Mouse (Mus musculus) midbrain, embryonic 14.5 days (tissue): ENCODE measurements around the gene Tnfsf13. TPM values are rescaled to one million over a fixed set of nuclear protein-coding genes. Genes with fewer than 3 reads are reported as not detected.

ENCODE experiments used
- ATAC-seq: fragments of 200-750 bp; cut with Nextera tagmentation; 2 replicates; pipeline ENCODE4 v1.8.0; 2017; ENCODE audit warnings: moderate number of reproducible peaks, moderate library complexity; ENCODE audit not compliant: low FRiP score, low TSS enrichment
- DNase-seq: peaks from one replicate; pipeline ENCODE4 v3.0.0-alpha.2; 2015
- H3K27ac ChIP-seq: fragments of 300-500 bp; sonication (generic); replicated peaks from 2 replicates; pipeline ENCODE4 v1.5.1; 2014; ENCODE audit warnings: mild to moderate bottlenecking, low read depth, low read length, moderate library complexity
- H3K27me3 ChIP-seq: fragments of 300-500 bp; sonication (generic); 2 replicates; pipeline ENCODE4 v1.6.1; 2014; ENCODE audit warnings: low read length, control low read depth, mixed read lengths; ENCODE audit not compliant: control insufficient read depth, insufficient read depth
- H3K36me3 ChIP-seq: fragments of 300-500 bp; sonication (generic); 2 replicates; pipeline ENCODE4 v1.6.1; 2014; ENCODE audit warnings: low read length, control low read depth; ENCODE audit not compliant: control insufficient read depth, insufficient read depth
- H3K4me1 ChIP-seq: fragments of 300-500 bp; sonication (generic); 2 replicates; pipeline ENCODE4 v1.6.1; 2014; ENCODE audit warnings: mild to moderate bottlenecking, antibody characterized with exemption, low read length, control low read depth; ENCODE audit not compliant: control insufficient read depth, insufficient read depth
- H3K4me2 ChIP-seq: fragments of 300-500 bp; sonication (generic); 2 replicates; pipeline ENCODE4 v1.6.1; 2014; ENCODE audit warnings: mild to moderate bottlenecking, low read length, moderate library complexity
- H3K4me3 ChIP-seq: fragments of 300-500 bp; sonication (generic); replicated peaks from 2 replicates; pipeline ENCODE4 v1.5.1; 2014; ENCODE audit warnings: low read depth, low read length
- H3K9ac ChIP-seq: fragments of 300-500 bp; sonication (generic); replicated peaks from 2 replicates; pipeline ENCODE4 v1.6.1; 2014; ENCODE audit warnings: mild to moderate bottlenecking, low read length, moderate library complexity
- H3K9me3 ChIP-seq: fragments of 300-500 bp; sonication (generic); 2 replicates; pipeline ENCODE4 v1.6.1; 2016; ENCODE audit warnings: low read length, control low read depth, mixed read lengths; ENCODE audit not compliant: control insufficient read depth
- WGBS: fragments of 180-500 bp; shearing (Covaris S2); extraction: QIAGEN DNeasy Blood & Tissue Kit; methylation state at CpG from one replicate; pipeline ENCODE4 v1.1.7; 2014; 5-methylcytosine and 5-hydroxymethylcytosine counted together
- polyA plus RNA-seq: library from polyadenylated mRNA; unstranded; fragments of >200 nt; fragmentation: Nextera tagmentation; extraction: Ambion mirVana; gene quantifications from 2 replicates; pipeline ENCODE4 v1.2.1, GENCODE M21; 2014

Gene Tnfsf13
- polyA plus RNA-seq, 1 experiment from 2014 or later: 0.25 TPM

- Histone ChIP-seq H3K4me1 (no peaks in the 10 kb centered on the region), H3K27ac (no peak overlapping the region), H3K4me3 (no peak overlapping the region), H3K4me2 (no peak overlapping the region), H3K9me3 (no peaks in the 10 kb centered on the region), H3K27me3 (no peaks in the 10 kb centered on the region), H3K9ac (no peak overlapping the region), H3K36me3 (no peaks in the 10 kb centered on the region)
- 19% methylated on average over 5 of the region's 5 CpGs for WGBS
- no peak for ATAC-seq
- no peak for DNase-seq
Observed at GRCm38 (mm10) chr11:69715929-69716328, 30.3 kb upstream of the Tnfsf13 start.

GRCm38 (mm10) chr11:69715482-69715881 lies 29.9 kb upstream of the Tnfsf13 start:
- no peak overlapping the region for H3K4me2 ChIP-seq
- H3K4me3 ChIP-seq: no peak overlapping the region
- no peak overlapping the region for H3K27ac ChIP-seq
- no peaks in the 10 kb centered on the region for H3K4me1 ChIP-seq
- no peaks in the 10 kb centered on the region for H3K9me3 ChIP-seq
- no peaks in the 10 kb centered on the region for H3K36me3 ChIP-seq
- ATAC-seq (no peak), DNase-seq (no peak)
- no peak overlapping the region for H3K9ac ChIP-seq
- no peaks in the 10 kb centered on the region for H3K27me3 ChIP-seq
- 59% methylated on average over 9 of the region's 9 CpGs for WGBS

- Histone ChIP-seq H3K4me2 (no peak overlapping the region), H3K27me3 (no peaks in the 10 kb centered on the region), H3K4me1 (no peaks in the 10 kb centered on the region), H3K27ac (no peak overlapping the region), H3K4me3 (no peak overlapping the region), H3K9ac (no peak overlapping the region), H3K36me3 (no peaks in the 10 kb centered on the region), H3K9me3 (no peaks in the 10 kb centered on the region)
- WGBS: 68% methylated on average over 18 of the region's 18 CpGs
- no peak for ATAC-seq
- DNase-seq: no peak
Observed at GRCm38 (mm10) chr11:69714636-69715329, 29.2 kb upstream of the Tnfsf13 start.

GRCm38 (mm10) chr11:69712954-69713672 lies 27.5 kb upstream of the Tnfsf13 start:
- 86% methylated on average over 20 of the region's 20 CpGs for WGBS
- Histone ChIP-seq H3K27ac (no peak overlapping the region), H3K4me3 (no peak overlapping the region), H3K4me2 (no peak overlapping the region), H3K4me1 (no peaks in the 10 kb centered on the region), H3K36me3 (no peaks in the 10 kb centered on the region), H3K9me3 (no peaks in the 10 kb centered on the region), H3K9ac (no peak overlapping the region), H3K27me3 (no peaks in the 10 kb centered on the region)
- ATAC-seq (no peak), DNase-seq (no peak)

GRCm38 (mm10) chr11:69711082-69711481 lies 25.5 kb upstream of the Tnfsf13 start:
- no peaks in the 10 kb centered on the region for H3K36me3 ChIP-seq
- DNase-seq: no peak
- WGBS: 76% methylated on average over 2 of the region's 2 CpGs

GRCm38 (mm10) chr11:69710470-69710869 lies 24.9 kb upstream of the Tnfsf13 start:
- Histone ChIP-seq H3K27me3 (no peaks in the 10 kb centered on the region), H3K4me1 (no peaks in the 10 kb centered on the region), H3K27ac (no peak overlapping the region), H3K36me3 (no peaks in the 10 kb centered on the region), H3K4me3 (no peak overlapping the region), H3K4me2 (no peak overlapping the region), H3K9ac (no peak overlapping the region), H3K9me3 (no peaks in the 10 kb centered on the region)
- 74% methylated on average over 3 of the region's 3 CpGs for WGBS
- DNase-seq (no peak), ATAC-seq (no peak)

More at GRCm38 (mm10) chr11:69711082-69711481, 25.5 kb upstream of the Tnfsf13 start:
- no peaks in the 10 kb centered on the region for H3K4me1 ChIP-seq
- ATAC-seq: no peak
- no peak overlapping the region for H3K4me2 ChIP-seq
- no peak overlapping the region for H3K9ac ChIP-seq
- no peak overlapping the region for H3K27ac ChIP-seq
- H3K9me3 ChIP-seq: no peaks in the 10 kb centered on the region
- no peaks in the 10 kb centered on the region for H3K27me3 ChIP-seq
- H3K4me3 ChIP-seq: no peak overlapping the region

GRCm38 (mm10) chr11:69709554-69710446 lies 24.2 kb upstream of the Tnfsf13 start:
- no peak overlapping the region for H3K9ac ChIP-seq
- no peak for ATAC-seq
- no peak overlapping the region for H3K4me2 ChIP-seq
- DNase-seq: no peak
- H3K27me3 ChIP-seq: no peaks in the 10 kb centered on the region
- H3K9me3 ChIP-seq: no peaks in the 10 kb centered on the region
- H3K36me3 ChIP-seq: no peaks in the 10 kb centered on the region
- no peaks in the 10 kb centered on the region for H3K4me1 ChIP-seq
- H3K27ac ChIP-seq: no peak overlapping the region
- no peak overlapping the region for H3K4me3 ChIP-seq
- WGBS: 53% methylated on average over 11 of the region's 11 CpGs

GRCm38 (mm10) chr11:69708614-69709265 lies 23.2 kb upstream of the Tnfsf13 start:
- H3K27ac ChIP-seq: no peak overlapping the region
- H3K27me3 ChIP-seq: no peaks in the 10 kb centered on the region
- H3K4me3 ChIP-seq: no peak overlapping the region
- no peaks in the 10 kb centered on the region for H3K9me3 ChIP-seq
- DNase-seq: no peak
- no peaks in the 10 kb centered on the region for H3K36me3 ChIP-seq
- H3K4me2 ChIP-seq: no peak overlapping the region
- H3K9ac ChIP-seq: no peak overlapping the region
- WGBS: 86% methylated on average over 3 of the region's 3 CpGs
- no peaks in the 10 kb centered on the region for H3K4me1 ChIP-seq
- ATAC-seq: no peak
